Mouse (Mus musculus) regulatory T cell (primary cell): ENCODE measurements around the gene Tmem160.

Experiments used
- in situ Hi-C: fragments of 300-600 bp; cut with MboI, MseI; formaldehyde crosslinking; loops from one replicate; pipeline ENCODE4 v1.15.1; 2025; ENCODE audit warnings: high pct_unique_total_duplicates

The Tmem160 gene

DNA sequence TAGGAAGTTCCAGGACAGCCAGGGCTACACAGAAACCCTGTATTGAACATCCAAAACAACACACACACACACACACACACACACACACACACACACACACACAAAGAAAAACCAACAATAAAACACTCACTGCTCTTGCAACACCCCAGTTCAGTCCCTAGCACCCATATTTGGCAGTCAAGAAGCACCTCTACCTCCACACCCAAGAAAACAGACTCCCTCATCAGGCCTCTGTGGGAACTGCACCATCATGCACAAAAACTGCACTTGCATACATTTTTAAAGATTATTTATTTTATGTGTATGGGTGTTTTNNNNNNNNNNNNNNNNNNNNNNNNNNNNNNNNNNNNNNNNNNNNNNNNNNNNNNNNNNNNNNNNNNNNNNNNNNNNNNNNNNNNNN is 11.3 kb upstream of the Tmem160 start:
- in situ Hi-C loops: no loop called here

DNA sequence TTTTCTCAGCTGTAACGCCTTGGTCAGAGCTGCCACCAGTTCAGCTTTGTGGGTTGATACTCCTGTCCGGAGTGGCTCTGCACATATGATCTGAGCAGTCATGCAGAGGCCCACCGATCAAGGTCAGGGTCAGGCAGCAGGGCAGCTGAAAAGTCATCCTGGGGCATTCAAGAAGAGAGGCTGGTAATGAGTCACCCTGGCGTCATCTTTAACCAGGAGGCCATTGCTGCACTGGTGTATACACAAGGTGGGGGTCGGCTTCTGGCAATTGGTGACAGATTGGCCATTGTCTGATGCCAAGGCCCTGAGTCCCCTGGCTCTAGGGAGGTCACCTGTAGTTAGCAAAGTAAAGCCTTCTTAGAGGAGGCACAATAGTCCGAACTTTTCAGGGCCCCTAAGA is 923 bp upstream of the Tmem160 start:
- in situ Hi-C loops: no loop called here

DNA sequence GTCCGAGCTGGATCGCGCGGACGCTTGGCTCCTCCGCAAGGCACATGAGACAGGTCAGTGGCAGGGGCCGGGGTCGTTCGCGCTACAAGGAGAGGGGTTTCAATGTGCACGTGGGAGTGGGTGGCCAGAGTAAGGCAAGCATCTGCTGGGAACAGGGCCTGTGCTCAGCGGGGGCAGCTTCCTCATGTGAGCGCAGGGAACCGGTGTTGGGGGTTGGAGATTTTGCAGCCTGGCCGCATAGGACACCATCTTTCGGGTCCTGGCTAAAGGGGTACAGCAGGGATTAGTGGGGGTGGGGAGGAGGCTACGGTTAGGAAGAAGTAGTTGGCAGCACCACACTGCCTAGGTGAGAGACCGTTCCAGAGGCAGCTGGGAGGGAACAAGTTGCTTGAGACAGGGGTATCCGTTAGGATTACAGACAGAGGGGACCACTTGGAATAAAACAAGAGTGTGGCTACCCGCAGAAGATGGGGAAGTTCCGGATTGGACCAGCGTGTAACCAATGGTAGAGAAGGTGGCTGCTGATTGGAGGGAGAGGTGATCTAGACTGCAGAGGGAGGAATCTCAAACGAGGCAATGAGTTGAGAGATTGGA is 636 bp downstream of the Tmem160 start:
- in situ Hi-C loops: no loop called here

DNA sequence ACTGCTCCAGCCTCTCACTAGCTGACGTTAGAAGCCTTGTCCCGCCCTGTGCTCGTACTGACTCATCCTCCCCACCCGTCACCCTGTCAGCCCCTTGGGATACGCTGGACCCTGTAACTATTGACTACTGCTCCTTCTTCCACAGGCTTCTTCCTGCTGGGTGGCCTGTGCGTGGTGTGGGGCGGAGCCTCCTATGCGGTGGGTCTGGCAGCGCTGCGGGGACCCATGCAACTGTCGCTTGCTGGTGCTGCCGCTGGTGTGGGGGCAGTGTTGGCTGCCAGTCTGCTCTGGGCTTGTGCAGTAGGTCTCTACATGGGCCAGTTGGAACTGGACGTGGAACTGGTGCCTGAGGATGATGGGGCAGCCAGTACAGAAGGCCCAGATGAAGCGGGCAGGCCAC is 2.4 kb downstream of the Tmem160 start:
- in situ Hi-C loops: no loop called here

DNA sequence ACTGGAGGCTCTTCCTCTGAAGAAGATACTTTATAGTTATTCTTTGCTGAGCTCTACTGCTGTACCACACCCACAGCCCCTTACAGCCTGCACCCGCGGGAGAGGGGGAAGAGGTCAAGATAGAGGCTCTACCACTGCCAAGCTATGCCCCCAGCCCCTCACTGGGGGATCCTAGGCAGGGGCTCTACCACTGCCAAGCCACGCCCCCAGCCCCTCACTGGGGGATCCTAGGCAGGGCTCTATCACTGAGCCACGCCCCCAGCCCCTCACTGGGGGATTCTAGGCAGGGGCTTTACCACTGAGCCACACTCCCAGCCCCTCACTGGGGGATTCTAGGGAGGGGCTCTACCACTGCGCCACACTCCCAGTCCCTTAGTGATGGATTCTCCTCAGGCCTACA is 3.7 kb downstream of the Tmem160 start:
- in situ Hi-C loops: no loop called here

DNA sequence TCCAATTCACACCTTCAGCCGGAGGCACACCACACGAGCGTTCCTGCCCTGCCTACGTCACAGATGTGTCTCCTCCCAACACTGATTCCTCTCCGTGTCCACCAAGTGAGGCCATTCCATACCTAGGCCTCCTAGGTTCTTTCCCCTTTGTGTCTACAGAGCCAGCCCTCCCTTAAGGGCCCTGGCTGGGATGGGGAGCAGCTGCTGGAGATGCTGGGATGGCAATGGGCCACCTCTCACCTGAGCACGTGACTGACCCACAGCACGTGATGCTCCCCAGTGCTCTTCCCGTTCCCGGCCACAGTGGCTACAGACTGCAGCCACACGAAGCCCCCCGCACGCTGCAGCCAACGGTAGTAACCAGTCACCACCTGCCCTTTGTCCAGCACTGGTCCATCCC is 8.0 kb downstream of the Tmem160 start:
- in situ Hi-C loops: no loop called here

DNA sequence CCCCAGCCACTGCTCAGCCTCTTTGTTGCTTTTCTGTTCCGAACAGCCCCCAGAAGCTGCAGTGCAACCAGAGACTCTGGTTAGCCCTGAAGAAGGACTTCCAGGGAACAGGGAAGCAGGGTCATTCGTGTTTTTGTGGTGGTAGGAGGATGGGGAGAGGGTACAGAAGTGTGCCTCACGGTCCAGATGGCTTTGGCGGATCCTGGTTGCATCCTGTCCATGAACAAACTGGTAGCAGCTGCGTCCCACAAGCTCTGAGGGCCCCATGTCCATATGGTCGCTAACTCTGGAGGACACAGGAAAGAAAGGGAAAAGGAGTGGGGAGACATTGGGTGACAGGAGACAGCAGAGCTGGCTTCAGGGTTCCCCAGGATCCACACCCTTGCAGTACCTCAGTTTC is 8.6 kb downstream of the Tmem160 start:
- in situ Hi-C loops: no loop called here

DNA sequence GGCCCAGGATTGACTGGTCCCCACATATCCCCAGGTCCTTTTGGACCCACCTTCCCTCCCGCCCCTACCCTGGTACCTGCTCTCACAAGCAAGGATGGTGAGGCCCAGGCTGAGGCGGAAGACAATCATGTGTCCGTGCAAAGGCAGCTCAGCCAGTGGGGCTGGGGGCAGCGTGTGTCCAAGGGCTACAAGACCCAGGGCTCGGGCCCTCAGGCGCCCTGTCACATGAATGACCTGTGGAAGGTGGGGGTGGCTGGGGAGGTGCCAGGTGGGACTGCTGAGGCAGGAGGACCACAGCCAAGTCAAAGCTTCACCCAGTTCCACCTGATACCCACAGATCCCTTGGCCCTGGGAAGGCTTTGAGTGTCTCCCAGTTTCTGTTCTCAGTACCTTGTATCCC is 9.1 kb downstream of the Tmem160 start:
- in situ Hi-C loops: no loop called here

DNA sequence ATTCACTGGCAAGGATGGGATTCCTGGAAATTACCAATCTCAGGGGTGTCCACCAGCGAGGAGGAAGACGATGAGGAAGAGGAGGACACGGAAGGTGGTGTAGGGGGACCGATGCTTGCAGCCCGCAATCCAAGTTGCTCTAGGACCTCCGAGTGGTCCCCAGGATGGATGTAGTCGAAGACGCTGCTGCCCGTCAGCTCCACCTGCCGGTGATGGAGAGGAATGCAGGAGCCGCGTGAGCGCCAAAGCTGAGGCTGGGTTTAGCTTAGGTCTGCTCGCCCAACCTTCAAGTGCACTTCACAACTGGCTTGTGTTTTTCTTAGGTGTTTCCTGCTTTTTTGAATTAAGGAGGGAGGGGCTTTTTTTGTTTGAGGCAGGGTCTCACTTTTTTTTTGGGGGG is 10.6 kb downstream of the Tmem160 start:
- in situ Hi-C loops: no loop called here

DNA sequence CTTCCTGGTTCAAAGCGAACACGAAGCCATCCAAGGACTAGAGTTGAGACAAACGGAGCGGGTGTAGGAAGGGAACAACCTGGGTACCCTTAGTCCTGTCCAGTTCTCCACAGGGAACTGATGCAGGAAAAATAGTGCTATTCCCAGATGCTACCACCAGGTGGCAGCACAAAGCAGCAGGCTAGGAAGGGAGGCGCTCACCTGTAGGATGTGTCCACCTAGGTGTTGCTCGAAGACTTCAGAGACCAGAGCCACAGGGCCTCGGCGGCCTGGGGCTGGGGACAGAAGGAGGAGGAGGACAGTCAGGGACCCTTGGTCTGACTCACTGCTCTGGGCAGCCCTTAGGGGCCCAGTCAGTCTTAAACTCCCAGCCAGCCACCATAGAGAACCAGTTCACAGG is 12.6 kb downstream of the Tmem160 start:
- in situ Hi-C loops: no loop called here

DNA sequence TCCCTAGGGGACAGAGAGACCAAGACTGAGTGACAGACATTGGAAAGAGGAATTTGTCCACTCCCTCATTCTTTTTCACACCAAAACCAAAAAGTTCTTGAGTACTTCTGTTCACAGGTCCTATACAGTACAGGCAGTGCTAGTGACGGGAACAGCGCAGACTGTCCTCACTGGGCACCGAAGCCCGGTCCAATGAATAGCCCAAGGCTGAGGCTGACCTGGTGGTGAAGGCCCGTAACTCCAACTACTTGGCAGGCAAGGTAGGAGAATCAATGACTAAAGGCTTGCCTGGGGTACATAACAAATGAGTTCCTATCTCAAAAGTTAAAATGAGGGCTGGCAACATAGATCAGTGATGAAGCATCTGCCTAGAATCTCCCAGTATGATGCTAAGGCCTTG is 13.0 kb downstream of the Tmem160 start:
- in situ Hi-C loops: no loop called here

DNA sequence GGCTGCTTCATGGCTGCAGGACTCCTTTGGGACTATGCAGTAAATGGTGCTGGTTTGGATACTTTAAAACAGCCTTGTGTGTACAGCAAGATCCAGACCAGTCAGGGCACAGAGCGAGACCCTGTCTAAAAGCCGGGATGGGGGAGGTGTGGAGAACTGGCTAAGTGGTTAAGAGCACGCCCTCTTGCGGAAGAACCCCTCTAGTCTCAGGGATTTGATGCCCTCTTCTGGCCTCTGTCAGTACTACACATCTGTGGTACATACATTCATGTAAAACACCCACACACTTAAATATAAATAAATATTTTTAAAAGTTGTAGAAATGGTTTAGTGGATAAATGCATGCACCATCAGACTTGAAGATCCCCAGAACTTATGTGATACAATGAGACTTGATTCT is 14.0 kb downstream of the Tmem160 start:
- in situ Hi-C loops: no loop called here

DNA sequence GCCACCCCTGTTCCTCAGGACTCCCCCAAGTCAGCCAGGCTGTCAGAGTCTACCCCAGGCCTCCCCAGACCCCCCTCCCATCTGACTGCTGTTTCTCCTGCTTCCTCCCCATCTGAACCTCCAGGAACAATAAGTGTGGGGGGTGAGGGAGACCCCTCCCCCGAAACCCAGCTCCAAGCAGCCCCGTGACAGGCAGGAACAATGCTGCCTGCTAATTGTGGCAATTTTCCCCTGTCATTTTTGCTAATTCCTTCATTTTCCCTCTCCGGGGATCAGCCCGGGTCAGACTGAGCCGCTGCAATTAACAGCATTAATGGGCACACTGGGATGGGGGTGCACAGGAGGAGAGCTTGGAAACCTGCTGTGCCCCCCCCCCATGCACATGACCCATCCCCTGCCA is 15.5 kb downstream of the Tmem160 start:
- in situ Hi-C loops: no loop called here

DNA sequence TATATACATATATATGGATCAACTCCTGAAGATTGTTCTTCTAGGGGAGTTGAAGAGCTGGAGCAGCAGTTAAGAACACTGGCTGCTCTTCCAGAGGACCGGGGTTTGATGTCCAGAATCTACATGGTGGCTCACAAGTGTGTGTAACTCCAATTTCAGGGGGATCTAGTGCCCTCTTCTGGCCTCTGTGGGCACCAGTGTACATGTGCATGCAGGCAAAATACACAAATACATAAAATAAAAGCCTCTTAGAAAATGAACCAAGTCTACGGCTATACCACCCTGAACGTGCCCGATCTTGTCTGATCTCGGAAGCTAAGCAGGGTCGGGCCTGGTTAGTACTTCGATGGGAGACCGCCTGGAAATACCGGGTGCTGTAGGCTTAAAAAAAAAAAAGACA is 19.0 kb downstream of the Tmem160 start:
- in situ Hi-C loops: no loop called here

DNA sequence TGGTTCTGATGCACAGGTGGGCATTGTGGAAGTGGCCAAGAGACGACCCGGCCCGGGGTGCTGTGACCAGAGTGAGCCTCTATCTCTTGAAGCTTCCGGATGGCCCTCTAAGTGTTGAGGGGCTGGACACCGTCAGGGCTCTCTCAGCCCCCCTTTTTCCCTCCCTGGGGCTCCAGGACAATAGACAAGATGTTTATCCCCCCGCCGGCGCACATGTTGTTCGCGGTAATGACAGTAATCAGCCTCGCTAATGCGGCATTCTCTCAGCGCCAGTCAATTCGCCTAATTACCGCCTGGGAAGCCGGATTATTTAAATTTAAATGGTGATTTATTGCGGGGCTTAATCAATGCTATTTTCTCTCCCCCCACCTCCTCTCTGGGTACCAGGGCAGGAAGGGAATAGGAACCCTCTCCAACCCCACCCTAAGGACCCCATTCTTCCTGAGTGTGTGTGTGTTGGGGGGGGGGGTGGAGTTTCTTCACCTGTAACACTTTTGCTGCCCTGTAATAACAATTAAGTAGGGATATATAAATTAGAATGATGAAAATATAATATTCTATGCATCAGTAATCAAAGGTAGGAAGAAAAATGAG is 19.6 kb downstream of the Tmem160 start:
- in situ Hi-C loops: no loop called here

DNA sequence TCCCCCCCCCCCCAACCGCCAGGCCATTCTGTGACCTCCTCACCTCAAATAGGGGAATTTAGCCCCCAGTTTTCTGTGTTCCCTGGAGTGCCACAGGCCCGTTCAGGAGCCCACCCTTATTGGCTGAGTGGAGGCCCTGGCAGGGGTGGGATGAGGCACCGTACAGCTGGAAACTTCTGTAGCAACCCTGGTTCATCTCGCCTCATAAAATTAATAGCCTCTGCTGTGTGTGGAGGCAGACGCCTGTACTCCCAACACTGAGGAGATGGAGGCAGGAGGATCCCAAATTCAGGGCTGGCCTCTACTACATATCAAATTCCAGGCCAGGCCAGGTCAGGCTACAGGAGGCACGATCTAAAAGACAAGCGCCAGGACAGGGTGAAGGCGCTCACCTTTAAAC is 21.3 kb downstream of the Tmem160 start:
- in situ Hi-C loops: no loop called here

DNA sequence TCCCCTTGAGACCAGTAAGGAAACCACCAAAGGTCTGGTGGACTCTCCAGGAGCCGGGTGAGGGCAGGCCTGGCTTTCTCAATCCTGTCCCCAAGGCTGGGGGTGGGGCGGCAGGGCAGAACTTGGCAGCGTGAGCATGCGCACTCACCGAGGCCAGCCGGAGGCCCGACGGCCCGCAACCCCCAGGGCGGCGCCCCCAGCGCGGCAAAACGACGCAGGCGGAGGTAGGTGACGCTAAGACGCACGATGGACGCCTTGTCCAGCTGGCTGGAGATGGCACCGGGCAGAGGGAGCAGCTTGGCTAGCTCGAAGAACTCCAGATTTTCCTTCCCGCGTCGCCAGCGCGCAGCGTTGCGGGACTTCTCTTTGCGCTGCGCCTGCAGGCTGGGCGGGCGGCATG is 21.9 kb downstream of the Tmem160 start:
- in situ Hi-C loops: no loop called here

DNA sequence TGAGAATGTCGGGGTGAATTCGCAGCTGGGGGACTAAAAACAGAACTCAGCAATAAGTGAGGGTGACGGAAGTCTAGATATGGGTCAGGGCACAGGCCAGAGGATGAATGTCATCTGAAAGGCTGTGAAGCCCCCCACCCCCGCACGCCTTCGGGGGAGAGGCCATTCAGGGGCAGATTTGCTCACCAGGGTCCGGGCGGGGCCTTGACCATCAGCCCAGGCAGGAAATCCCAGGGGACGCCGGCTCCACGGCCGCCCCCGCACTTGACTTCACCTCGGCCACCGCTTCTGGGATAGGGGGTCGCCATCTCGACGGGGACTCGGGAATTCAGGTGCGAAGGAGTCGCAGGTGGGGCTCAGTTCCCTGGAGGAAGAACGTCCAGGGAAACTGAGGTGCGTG is 22.7 kb downstream of the Tmem160 start:
- in situ Hi-C loops: no loop called here

DNA sequence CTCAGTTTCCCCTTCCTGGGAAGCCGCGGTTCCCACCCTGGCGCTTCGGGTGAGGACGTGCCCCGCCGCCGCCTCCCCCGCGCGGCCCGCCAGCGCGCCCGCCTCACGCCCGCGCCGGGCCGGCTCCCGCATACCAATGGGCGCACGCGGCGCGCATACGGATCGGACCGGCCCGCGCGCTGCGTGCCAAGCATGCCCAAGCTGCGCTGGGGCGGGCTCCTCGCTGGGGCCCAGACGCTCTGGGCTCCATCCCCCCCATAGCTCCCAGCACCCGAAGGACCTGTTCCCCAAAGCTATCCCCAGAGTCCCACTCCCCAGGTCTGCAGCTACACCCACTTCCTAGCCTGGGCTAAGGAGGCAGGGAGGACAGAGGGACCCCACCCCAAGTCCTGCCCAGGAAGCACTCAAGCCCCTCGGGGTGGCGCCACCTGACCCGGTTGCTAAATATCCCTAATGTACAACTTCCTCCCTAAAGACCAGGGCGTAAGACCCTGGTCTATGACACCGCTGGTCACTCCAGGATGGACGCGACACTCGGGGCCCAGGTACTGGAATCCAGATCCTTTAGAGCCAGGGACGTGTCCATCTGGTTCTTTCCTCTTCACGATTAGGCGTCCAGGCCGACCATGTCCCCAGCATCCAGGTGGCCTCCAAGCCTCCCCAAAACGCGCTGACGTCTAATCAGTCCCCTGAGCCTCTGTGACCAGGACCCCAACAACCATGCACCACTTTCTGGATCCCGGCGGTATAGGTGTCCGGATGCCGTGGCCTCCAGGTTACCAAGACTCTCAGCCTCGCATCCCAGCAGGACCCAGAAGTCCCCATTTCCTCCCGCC is 23.4 kb downstream of the Tmem160 start:
- in situ Hi-C loops: no loop called here

DNA sequence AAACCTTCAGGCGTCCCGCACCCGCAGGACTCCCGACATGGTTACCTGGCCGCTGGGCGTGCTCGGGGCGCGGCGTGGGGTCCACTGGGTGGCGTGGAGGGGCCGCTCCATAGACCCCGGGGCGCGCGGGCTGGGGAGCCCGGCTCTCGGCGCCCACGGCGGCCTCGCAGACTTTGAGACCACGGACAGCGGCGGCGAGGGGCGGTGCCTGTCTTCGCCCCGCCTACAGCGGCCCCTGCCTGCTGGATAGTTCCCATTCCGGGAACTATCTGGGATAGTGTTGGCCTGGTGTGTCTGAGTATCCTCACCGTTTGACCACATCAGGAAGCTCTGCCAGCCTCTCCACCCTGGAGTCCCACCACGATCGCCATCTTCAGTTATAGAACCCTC is 24.0 kb downstream of the Tmem160 start:
- in situ Hi-C loops: no loop called here

DNA sequence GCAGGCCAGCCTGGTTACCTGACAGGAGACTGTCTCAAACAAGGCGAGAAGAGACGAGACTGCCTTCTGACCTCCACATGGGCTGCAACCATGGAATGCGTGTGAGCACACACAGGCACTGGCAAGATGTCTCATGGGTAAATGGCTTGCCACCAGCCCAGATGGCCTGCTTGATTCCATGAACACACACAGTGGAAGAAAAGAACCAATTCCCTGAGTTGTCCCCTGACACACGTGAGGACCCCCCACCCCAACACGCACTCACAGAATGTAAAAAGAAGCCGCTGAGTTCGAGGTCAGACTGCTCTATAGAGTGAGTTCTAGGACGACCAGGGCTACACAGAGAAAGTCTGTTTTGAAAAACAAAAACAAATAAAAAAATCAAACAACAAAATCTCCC is 25.0 kb downstream of the Tmem160 start, which contains the start of gene Npas1:
Npas1 (minus strand) TSS at position 101 of the 400 bp plus-strand sequence.
- in situ Hi-C loops: no loop called here

DNA sequence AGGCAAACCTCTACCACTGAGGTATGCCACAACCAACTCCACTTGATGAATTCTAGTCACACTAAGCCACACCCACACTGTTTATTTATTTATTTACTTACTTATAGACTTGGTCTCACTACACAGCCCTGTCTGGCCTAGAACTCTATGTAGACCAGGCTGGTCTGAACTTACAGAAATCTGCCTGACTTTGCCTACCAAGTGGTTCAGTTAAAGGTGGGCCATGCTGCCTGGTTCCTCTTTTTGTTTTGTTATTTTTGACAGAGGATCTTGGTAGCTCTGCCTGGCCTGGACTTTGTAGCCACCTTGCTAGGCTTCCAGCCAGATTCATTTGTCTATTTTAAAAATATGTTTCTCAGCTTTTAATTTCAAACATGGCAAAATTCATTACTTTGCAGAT is 36.2 kb downstream of the Tmem160 start:
- in situ Hi-C loops: no loop called here

DNA sequence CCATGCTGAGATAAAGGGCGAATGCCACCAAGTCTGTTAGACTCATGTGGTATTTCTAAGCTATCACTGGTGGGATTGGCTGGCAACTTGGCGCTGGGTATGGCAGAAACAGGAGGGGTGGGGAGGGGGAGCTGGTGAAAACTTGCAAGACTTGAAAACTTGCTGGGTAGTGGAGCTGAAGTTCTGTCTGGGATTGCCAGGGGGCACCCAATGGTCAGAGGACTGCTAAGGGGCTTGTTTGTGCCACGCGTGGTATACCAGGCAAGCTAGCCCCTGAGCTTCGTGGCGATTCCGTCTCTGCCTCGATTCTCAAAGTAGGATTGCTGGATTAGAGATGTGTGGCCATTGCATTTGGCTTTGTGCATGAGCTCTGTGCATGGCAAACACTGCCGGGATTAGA is 37.4 kb downstream of the Tmem160 start:
- in situ Hi-C loops: no loop called here
